Mouse (Mus musculus) lung, adult 18-20 months (tissue): ENCODE measurements at regions not wholly inside any gene's neighbourhood (a gene's known extent, or its start where the extent isn't known, plus 50 kb on each side); places are given as distances from the start of the nearest gene placed in this dataset.
"Not testable (repeated sequence)": the region's sequence is repeated elsewhere in the genome, so short reads cannot be mapped to it uniquely, and the experiment has no call there.

Experiments
- DNase-seq, 2 experiments: peaks; one replicate each; pipeline ENCODE4 v3.0.0; 2022; ENCODE audit warnings: mixed read lengths in 2 of 2

DNA sequence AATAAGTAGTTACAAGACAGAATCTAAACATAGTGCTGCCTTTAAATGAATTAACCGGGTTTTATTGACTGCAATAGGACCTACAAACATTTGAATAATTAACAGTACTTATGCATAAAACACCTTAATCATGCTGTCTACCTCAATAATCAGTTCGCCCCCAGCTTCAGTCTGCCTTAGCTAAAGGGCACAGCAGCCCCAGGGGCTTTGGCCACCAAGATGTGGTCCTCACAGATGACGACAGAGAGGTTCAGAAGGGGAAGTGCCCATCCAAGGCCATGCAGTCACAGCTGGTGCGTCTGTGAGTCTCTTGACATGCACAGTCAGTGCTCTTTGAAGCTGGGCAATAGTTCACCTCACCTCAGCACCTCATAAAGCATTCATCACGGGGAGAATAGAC, 452.8 kb upstream of the Jmjd1c start:
- no peak for DNase-seq

DNA sequence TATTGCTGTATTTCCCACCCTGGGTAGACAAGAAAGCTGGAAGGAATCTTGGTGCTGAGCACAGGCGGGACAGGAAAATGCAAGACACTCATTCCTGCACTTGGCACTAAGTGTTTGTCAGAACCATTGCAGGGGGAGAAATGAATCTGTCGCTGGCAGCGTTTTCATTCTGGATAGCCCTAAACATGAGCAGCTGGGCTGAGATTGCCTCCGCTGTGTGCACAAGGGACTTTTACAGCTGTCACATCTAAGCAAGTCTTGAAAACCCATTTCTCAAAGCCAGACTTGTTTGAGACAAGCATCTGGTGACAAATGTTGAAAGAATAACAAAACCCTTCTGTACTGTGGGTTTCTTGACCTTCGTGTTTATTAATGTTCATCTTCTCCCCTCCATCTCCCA, 438.4 kb upstream of the Jmjd1c start:
- DNase-seq = no peak

DNA sequence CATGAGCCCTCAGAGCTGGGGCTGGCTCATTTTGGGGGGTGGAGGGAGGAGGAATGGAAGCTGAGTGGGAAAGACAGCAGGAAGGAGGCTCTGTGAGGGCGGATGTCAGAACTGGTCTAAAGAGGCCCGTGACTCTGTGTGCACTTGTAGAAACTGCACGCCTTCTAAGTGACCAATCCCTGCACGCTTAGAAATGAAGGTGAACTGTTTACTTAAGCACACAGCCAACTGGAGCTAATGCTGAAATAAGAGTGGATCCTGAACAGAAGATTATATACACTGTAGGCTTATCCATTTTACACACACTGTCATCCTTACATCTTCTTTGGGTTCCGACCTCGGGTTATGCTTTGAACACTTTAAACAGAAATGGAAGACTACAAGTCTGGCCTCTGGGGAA, 412.8 kb upstream of the Jmjd1c start:
- no peak for DNase-seq

DNA sequence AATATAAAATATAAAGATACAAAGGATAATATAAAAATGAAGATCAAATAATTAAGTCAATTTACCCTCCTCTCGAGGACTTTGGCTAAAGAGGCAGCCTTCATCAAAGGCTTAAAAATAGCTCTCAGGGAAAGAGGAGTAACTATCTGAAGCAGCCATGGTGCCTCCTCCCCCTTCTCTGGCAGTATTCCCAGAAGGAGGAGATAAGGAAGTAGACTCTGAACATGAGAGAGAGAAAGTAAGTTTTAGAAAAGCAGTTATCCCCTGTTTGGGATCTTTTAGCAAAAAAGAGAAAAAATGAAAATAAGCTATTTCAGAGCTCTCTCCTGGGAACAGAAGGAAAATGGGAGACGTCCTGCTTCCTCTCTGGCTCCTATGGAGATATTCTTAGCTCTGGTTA, 406.7 kb upstream of the Jmjd1c start:
- not testable (repeated sequence) for DNase-seq

DNA sequence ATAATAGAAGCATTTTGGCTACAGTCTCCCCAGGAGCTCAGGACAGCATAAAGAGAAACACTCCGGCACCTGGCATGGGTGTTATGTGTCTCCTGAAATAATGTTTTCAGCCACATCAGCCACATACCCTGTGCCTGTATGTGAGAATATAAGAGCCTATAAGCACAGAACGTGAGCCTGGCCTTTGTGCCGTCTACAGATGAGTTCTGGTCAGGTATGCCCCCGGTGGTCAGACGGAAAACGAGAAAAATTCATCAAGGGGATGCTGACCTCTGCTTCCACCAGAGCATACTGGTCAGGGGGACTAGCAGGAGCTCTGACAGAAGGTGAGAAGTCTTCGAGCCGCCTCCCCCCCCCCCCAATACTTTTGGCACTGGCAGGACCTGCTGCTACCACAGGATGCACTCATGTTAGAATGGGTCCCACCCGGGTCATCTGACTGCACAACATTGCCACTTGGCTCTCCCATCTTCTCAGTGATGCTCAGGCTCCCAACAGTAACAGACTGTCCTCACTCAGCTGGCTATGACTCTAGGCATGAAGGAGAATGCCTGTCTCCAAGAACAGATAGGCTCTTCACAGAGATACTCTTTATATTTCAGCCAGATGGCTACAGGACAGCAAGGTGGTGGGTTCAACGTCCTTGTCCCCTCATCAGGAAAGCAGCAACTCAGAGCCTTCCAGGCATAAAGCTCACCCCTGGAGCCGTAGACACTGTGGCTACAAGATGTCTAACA, 401.2 kb upstream of the Jmjd1c start:
- no peak for DNase-seq

DNA sequence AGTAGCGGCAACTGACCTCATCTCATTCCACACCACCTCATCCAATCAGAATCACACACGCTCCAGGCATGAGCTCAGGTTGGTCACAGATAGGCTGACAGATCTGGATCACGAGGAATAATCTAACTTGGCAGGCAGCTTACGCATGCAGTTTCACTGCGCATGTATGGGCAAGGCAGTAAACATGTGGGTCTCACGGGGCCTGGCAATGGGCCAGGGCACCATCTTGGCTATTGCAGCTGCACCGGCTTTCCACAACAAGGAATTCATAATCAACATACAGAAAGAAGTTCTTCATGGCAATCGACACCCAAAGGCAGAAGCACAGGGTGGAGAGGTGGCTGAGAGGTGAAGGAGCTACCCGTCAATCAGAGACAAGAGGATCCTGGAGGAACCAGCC, 381.0 kb upstream of the Jmjd1c start:
- DNase-seq = not testable (repeated sequence)

DNA sequence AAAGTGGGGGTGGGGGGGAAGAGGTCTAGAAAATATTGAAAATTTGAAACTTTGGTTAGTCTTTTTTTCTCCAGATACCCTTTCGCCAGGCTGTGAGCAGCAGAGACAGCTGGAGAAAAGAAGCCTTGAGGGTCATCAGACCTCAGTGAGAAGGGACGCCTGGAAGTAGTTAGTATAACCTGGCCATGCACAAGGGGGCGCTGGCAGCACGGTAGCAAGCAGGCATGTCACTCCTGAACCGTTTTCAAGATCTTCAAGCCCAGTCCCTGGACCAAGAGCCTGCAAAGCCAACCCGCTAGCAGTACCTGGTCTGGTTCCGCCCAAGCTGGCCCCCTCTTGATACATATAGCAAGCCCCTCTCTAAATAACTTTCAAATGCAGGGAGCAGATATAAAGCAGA, 378.0 kb upstream of the Jmjd1c start:
- no peak for DNase-seq

DNA sequence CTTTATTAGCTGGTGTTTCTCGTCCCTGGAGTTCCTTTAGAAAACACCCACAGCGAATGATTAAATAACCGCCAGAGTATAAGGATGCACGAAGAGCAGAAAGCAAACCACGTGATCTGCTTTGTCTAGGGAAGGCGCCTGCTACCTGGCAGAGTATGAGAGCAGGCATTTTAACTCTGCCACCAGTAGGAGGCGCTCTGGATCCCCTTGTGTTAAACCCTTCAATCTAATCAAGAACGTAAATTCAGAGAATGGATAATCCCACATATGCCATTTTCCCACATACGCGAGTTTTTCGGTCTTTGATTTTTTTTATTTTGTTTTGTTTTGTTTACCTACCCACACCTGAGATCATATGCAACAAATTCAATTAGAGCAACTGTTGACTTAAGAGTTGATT, 376.1 kb upstream of the Jmjd1c start:
- peak in 1 of 2 experiments; percentile 6 for DNase-seq

DNA sequence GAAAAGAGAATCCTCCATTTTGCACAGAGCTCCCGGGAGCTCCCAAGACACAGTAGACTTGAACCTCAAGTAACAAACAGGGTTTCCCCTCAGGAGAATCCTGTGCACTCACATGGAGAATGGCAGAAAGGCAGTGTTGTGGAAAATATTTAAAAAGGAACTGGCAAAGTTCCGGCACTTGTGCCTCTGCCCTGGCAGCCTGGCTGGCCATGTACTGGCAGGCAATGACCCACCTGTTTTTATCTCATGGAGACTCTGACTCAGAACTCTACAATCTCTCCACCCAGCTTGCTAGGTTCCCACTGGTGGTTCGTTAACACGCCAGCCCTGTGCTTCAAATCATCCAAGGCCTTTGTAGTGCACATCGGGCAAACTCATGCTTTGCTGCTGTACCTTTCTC, 362.3 kb upstream of the Jmjd1c start:
- DNase-seq = no peak

DNA sequence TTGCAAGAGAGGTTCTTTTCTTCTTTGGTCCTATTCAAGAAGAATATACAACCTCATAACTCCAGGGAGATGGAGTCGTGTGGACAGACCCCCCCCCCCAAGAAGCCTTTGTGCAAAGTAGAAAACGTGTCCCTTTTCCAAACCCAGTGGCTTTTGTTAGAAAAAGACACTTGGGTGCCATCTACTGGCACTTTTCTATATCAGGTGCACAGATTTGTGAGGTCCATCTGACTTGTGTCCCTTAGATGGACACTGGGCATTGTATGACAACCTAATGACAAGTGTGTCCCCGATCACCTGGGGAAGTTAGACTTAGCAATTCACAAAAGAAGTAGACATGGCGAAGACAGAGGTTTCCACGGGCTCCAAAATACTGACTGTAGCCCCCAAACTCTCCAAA, 361.1 kb upstream of the Jmjd1c start:
- no peak for DNase-seq

DNA sequence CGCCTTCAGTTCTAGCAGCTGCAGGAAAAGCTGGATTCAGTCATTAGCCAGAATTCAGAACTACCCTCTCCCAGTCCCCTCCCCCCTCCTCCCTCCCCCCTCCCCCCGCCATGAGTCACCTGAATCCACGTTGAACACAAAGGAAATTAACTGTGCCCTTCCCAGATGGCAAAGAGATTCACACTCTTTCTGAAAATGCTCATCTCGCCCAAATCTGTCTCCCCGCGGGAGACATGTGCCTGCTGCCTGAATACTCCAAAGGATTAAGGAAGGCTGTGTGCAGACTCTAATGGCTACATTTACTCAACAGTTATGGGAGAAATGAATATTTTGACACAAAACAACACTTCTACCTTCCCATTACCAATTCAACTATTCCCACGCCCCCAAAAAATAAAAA, 356.9 kb upstream of the Jmjd1c start:
- DNase-seq = no peak

DNA sequence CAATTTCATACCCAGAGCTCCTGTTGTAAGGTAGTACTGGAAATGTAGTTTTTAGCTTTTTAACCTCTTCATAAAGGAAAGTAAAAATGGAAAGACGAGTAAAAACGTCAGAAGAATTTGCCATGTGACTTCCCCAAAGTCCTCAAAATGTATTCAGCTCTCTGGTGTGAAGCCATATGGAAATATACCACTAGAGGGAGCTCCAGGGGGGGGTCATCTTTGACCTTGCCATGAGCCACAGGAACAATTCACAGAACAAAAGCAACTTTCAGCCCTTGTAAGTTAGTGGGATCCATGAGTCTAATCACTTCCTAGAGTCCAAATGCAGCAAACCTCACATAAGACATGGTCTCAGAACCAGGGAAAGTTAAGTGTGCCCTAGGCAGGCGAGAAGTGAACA, 354.1 kb upstream of the Jmjd1c start:
- peak in 1 of 2 experiments; percentile 26 for DNase-seq

DNA sequence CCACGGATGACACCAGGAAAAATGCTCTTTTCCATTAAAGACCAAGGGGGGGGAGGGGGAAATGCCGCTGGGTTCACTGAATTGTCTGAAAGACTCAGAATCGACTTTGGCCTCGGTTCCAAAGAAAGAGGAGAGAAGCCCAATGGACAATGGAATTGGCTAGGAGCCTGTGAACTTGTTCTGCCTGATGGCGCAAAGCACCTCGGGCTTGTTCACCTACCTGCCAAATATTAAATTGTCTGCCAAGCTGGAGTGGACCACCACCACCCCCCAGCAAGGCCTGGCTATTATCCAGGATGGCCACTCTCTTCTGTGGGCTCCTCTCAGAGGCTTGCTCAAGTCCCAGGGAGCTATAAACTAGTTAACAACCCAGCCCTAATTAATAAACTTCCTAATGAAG, 352.7 kb upstream of the Jmjd1c start:
- DNase-seq = no peak

DNA sequence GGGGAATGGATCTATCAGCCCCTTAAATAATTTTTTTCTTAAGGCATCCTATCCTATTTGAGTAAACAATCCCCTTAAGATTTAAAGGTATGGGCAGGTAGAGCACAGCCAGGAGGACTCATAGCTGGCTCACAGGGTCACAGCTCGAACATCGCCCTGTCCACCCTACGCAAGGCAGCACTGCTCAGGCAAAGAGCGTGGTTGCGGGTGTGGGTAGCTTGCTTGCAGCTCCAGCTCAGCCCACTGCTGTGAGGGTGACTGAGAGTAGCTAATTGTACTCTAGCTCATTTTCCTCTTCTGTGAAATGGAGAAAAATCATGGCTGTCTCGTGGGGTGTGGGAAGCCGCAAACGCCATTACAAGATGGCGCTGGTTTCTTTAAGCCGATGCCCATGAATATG, 350.1 kb upstream of the Jmjd1c start:
- DNase-seq = no peak

DNA sequence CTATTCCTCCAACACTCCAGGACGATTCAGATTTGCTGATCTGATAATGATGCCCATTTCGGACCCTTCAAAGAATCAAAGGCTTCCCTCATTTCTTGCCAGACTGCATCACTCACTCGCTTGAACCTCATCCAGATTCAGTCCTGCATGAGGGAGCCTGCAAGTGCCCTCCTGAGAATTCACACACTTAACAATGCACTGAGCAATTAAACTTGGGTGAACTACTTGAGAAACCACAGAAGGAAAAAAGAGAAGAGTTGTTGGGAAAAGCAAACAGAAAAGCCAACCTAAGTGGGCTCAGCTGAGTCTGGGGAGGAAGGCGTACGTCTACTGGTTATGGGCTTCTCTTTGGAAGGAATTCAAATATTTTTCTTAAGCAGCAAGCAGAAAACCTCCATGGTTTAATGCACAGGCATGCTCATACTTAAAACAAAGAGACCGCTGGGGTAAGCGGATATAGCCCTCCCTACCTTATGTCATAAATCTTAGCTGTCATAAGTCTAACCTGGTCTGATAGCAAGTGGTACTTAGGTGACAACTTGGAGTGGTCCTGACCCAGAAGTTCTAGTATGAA, 343.6 kb upstream of the Jmjd1c start:
- DNase-seq = peak; percentile 39 to 63

DNA sequence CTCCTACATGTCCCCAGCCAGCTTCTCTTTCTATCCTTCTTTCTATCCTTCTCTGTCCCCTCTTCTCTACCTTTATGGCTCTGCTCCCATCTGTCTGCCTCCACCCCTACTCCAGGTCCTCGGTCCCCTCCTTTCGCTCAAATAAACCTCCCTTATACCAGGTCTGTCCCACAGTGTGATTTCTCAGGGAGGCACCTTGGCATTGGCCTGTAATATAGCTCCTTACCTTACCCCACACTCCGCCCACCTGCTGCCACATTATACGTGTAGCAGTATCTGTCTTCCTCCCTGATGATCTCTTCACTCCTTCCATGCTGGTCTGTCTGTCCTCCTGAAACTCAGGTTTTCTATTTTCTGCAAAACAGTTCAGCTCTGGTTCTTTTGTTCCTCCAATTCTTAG, 339.1 kb upstream of the Jmjd1c start:
- no peak for DNase-seq

DNA sequence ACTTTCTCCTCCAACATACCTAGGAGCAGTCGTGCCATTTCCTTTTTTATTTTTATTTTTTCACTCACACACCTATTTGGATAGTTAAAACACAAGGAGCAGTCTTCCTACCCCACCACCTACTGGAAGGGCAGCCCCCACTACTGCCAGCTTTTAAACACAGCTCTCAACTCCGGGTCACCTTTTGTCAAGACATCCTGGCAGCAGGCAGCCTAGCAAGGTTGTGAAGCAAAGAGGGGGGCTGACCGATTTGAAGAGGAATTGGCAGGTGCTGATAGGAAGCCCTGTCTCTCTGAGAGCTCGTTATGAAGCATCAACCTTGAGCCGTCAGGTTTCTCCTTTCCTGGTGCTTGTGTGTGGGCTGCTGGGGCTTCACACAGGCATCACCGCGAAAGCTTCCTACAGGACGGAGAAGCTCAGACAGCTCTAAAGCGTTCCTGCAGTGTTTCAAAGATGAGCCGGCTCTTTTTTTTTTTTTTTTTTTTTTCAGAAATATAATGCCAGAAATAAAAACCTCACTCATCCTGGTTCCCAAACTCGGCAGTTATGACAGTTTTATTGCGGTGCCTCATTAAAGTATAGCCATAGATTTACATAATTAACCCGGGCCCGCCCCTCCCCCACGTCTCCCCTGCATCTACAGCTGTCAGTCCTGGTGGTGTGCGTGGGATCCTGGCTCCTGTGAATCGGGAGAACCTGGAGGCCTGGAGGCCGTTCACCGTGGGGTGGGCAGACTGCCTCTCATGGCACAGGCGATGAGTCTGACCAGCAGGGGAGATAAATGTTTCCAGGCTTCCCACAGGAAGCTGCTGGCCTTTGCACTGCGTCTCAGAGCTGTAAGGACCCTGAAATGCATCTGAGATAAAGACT, 325.5 kb upstream of the Jmjd1c start:
- no peak for DNase-seq

DNA sequence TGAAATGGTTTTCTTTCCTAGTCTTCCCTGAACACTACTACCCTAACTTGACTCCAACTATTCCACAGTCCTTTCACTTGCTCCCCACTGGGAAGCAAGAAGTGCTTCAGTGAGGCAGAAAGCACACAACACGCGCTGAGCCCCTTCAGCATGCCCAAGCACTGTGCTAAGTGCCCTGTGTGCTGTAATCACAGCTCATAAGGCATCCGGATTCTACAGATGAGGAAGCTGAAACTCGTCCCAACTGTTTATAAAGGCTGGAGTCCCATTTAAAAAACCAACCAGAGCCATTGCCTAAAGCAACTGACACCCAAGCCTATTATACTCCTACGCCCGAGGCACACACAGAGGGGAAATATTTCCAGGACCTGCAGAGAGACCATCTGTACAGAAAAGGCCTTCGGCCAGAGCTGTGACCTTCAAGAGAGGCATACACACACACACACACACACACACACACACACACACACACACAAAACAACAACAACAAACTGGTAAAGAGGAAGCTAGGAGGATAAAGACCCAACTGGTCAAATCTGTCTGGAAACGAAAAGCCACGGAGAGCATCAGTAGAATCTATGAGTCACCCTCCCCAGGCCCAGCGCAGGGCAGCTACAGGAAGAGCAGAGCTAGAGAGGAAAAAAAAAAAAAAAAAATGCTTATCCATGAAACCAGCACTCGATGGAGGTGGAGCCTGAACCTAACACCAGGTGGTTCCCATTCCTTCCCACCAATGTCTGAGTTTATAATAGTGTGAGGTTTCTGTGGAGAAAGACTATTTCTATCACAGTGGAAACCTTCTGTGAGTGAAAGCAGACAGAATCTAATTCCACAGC, 315.4 kb upstream of the Jmjd1c start:
- no peak for DNase-seq

DNA sequence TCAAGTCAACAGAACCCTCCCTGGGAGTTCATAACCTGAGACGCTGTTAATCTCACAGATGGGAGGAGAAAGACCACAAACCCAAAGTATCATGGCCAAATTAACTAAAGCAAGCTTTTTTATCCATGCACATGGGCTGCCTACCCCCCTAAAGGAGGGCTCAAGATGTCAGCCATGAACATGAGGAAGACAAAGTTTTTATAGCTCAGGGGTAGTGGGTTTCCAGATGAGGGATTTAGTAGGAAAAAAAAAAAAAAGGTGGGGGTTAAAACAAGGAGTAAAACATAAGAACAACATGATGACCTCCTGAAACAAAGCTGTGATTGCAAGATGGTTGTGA, 314.8 kb upstream of the Jmjd1c start:
- no peak for DNase-seq

DNA sequence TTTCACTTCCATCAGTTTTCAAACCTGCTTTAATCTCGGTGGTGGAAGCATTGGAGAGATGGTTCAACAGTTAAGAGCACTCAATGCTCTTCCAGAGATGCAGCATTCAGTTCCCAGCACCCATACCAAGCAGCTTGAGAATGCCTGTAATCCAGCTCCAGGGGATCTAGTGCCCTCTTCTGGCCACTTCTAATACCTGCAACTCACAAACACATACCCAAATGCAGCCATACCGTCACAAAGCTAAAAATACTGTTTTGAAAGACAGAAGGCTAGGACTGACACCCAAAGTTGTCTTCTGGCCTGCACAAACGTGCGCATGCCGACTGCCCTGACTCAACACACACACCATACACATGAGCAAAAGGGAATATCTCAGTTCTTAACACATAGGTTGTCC, 313.9 kb upstream of the Jmjd1c start:
- no peak for DNase-seq

DNA sequence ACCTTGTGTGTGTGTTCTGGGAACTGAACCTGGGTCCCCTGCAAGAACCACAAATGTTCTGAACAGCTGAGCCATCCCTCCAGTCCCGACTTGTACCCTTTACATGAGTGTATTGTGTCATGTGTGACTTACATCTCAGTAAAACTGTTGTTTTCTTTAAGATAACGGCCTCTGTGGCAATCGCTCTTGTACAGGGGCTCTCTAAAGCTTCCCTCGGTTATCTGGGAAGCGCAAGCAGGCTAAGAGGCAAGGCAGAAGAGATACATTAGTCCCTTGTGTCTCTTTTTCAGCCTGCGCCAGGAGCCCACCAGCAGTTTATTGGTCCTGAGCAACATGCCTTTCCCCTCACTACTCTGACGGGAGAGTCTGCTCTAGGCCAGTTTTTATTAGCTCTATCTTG, 308.1 kb upstream of the Jmjd1c start:
- DNase-seq = no peak

DNA sequence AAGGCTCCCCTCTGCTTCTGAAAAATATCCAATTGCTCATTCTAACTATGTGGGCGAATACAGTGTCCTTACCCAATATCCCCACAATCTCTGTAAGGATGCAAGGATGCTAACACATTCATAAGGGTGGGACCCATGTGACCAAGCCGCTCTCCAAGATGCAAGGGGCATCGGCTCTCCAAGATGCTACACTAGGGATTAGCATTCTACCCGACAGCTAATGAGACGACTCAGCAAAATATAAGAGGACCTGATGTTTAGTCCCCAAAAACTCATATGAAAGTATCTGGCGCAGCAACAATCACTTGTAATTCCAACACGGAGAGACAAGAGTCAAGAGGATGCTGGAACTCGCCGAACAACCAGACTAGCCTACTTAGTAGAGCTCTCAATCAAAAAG, 299.6 kb upstream of the Jmjd1c start:
- DNase-seq = no peak

DNA sequence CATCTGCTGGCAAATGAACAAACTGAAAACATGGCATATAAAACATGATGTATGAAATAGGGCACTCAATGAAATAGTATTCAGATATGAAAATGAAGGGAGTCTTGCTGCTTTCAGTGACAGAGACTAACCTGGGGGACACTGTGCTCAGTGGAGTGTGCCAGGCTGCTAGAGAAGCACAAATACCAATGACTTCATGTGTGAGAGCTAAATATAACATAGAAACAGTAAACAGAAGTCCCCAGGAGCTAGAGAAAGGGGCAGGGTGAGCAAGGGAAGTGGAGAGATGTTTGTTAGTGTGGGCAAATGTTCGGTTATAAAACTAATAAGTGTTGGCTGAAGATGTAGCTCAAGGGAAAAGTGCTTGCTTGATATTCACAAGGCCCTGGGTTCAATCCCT, 293.2 kb upstream of the Jmjd1c start:
- no peak for DNase-seq
